Mouse (Mus musculus): ENCODE data around the gene 4930412O13Rik. TPM values are rescaled to one million over a fixed set of nuclear protein-coding genes. Genes with fewer than 3 reads are reported as not detected.

Gene 4930412O13Rik
- total and polyA plus RNA-seq, 3 experiments, result not detected

- no peak overlapping the region for H3K4me2 ChIP-seq (ENCODE audit: insufficient read depth, low read depth, poor library complexity, severe bottlenecking)
- peaks cover 4 to 35% of the 10 kb centered on the region in 2 experiments; a peak in 3 of 4 replicates for H3K4me1 ChIP-seq (ENCODE audit: control insufficient read depth in 1 of 2, insufficient read depth in 2 of 2)
- H3K27ac ChIP-seq (ENCODE audit: insufficient read depth, low read depth), result no peak overlapping the region
- H3K4me3 ChIP-seq (replicated peaks in 1 of 3; ENCODE audit: low read depth in 2 of 3, low read length in 2 of 3, poor library complexity in 1 of 3), result no peak overlapping the region
- H3K79me2 ChIP-seq (replicated peaks; ENCODE audit: control insufficient read depth, extremely low read depth, insufficient read depth, poor library complexity, severe bottlenecking), result no peaks in the 10 kb centered on the region
- dilution Hi-C loops (cut with MboI; ENCODE audit: extremely low pct_ligation_motif_present, extremely low pct_unique_long_range_greater_than_20kb, low sequenced_read_pairs) (no loop called here), in situ Hi-C loops (cut with MboI; ENCODE audit: low pct_ligation_motif_present, low pct_unique_long_range_greater_than_20kb, low sequenced_read_pairs) (loop anchor here (25.0 kb wide), 1 partner anchor 412 kb away; no protein-coding TSS in a partner anchor)
- H3K36me3 ChIP-seq (replicated peaks in 1 of 2; ENCODE audit: control insufficient read depth in 1 of 2, insufficient read depth in 1 of 2, low read length in 1 of 2), result peaks cover 0 to 3% of the 10 kb centered on the region in 2 experiments
- H3K9ac ChIP-seq (ENCODE audit: insufficient read depth, low read depth), result no peak overlapping the region
- peaks cover 3% of the 10 kb centered on the region for H3K9me3 ChIP-seq (replicated peaks; ENCODE audit: low read length)
- no peak for TF ChIP-seq POLR2A (IDR thresholded peaks at IDR 0.05; ENCODE audit: low read depth, low read length)
- no peak for TF ChIP-seq KAT2A (IDR thresholded peaks at IDR 0.05; ENCODE audit: insufficient replicate concordance, low read length)
- TF ChIP-seq NELFE (IDR thresholded peaks at IDR 0.05; ENCODE audit: low read depth, low read length), result no peak
- TF ChIP-seq RCOR1 (conservative IDR thresholded peaks at IDR 0.05; ENCODE audit: low read depth, low read length), result no peak
- TF ChIP-seq ZC3H11A (IDR thresholded peaks at IDR 0.05; ENCODE audit: low read depth, low read length), result no peak
- TF ChIP-seq TCF12 (IDR thresholded peaks at IDR 0.05; ENCODE audit: low read depth, low read length), result no peak
- TF ChIP-seq CHD2 (IDR thresholded peaks at IDR 0.05; ENCODE audit: low read length), result no peak
- TF ChIP-seq CHD1 (IDR thresholded peaks at IDR 0.05; ENCODE audit: low read depth, low read length), result no peak
- TF ChIP-seq CTCF (conservative IDR thresholded peaks at IDR 0.05 in 1 of 2, IDR thresholded peaks at IDR 0.05 in 1 of 2; ENCODE audit: low read depth in 2 of 2, low read length in 2 of 2), result no peak
- no peak for TF ChIP-seq BHLHE40 (IDR thresholded peaks at IDR 0.05; ENCODE audit: low read depth, low read length)
- no peak for TF ChIP-seq MAZ (IDR thresholded peaks at IDR 0.05; ENCODE audit: low read depth, low read length)
- TF ChIP-seq JUN (IDR thresholded peaks at IDR 0.05; ENCODE audit: insufficient read depth, low read depth, low read length), result no peak
- no peak for TF ChIP-seq GABPA (IDR thresholded peaks at IDR 0.05; ENCODE audit: insufficient replicate concordance, low read depth, low read length)
- TF ChIP-seq MAX (IDR thresholded peaks at IDR 0.05; ENCODE audit: low read length), result no peak
- TF ChIP-seq TBP (conservative IDR thresholded peaks at IDR 0.05; ENCODE audit: low read depth, low read length), result no peak
- TF ChIP-seq SIN3A (IDR thresholded peaks at IDR 0.05; ENCODE audit: low read length), result no peak
- TF ChIP-seq ELF1 (IDR thresholded peaks at IDR 0.05; ENCODE audit: low read depth, low read length), result no peak
- no peak for TF ChIP-seq EP300 (IDR thresholded peaks at IDR 0.05; ENCODE audit: low read length)
- H3K27me3 ChIP-seq (replicated peaks), result no peaks in the 10 kb centered on the region
- DNase-seq (ENCODE audit: extremely low read depth), result no peak
These were observed 6.4 kb upstream of the 4930412O13Rik start for GRCm38 (mm10) chr2:9874467-9875219.

GRCm38 (mm10) chr2:9875220-9875619 lies 5.8 kb upstream of the 4930412O13Rik start:
- Histone ChIP-seq H3K79me2 (replicated peaks; ENCODE audit: control insufficient read depth, extremely low read depth, insufficient read depth, poor library complexity, severe bottlenecking) (no peaks in the 10 kb centered on the region), H3K27me3 (replicated peaks) (no peaks in the 10 kb centered on the region)
- in situ Hi-C loops (cut with MboI; ENCODE audit: low pct_ligation_motif_present, low pct_unique_long_range_greater_than_20kb, low sequenced_read_pairs), result loop anchor here (25.0 kb wide), 1 partner anchor 413 kb away; no protein-coding TSS in a partner anchor

More at GRCm38 (mm10) chr2:9875220-9875619, 5.8 kb upstream of the 4930412O13Rik start:
- no peak for DNase-seq (ENCODE audit: extremely low read depth)
- dilution Hi-C loops (cut with MboI; ENCODE audit: extremely low pct_ligation_motif_present, extremely low pct_unique_long_range_greater_than_20kb, low sequenced_read_pairs), result no loop called here
- Histone ChIP-seq H3K4me3 (replicated peaks in 1 of 3; ENCODE audit: low read depth in 2 of 3, low read length in 2 of 3, poor library complexity in 1 of 3) (no peak overlapping the region), H3K27ac (ENCODE audit: insufficient read depth, low read depth) (no peak overlapping the region), H3K9ac (ENCODE audit: insufficient read depth, low read depth) (no peak overlapping the region), H3K36me3 (replicated peaks in 1 of 2; ENCODE audit: control insufficient read depth in 1 of 2, insufficient read depth in 1 of 2, low read length in 1 of 2) (peaks cover 0 to 3% of the 10 kb centered on the region in 2 experiments), H3K4me1 (ENCODE audit: control insufficient read depth in 1 of 2, insufficient read depth in 2 of 2) (peaks cover 4 to 29% of the 10 kb centered on the region in 2 experiments; a peak in 3 of 4 replicates), H3K4me2 (ENCODE audit: insufficient read depth, low read depth, poor library complexity, severe bottlenecking) (no peak overlapping the region), H3K9me3 (replicated peaks; ENCODE audit: low read length) (peaks cover 3% of the 10 kb centered on the region)
- no peak for TF ChIP-seq PAX5 (IDR thresholded peaks at IDR 0.05; ENCODE audit: low read length)
